22 mouse cellular contexts compared by ENCODE assay signal in genomic region chr11:58400655-58401054, GRCm38 (mm10). TPM values are rescaled to one million over a fixed set of nuclear protein-coding genes. Genes with fewer than 3 reads are reported as not detected.
DNase-seq lines count a peak whose midpoint lies in the region; ATAC-seq and TF ChIP-seq lines count a peak whose summit lies in the region.
"Had no signal": no experiment of that assay in that cellular context is flagged by ENCODE, and none has a peak within 500 bp of the region (broad histone marks: within the 10 kb centered on the region; RNA-seq: fewer than 3 reads in every experiment).

No protein-coding gene starts in this region.

- no peaks in the 10 kb centered on the region for H3K9me3 ChIP-seq in forebrain, postnatal 0 days (ENCODE audit: low read length)
- H3K9me3 ChIP-seq in midbrain, embryonic 15.5 days, result no peaks in the 10 kb centered on the region
- H3K9me3 ChIP-seq in stomach, postnatal 0 days (ENCODE audit: control insufficient read depth, low read length), result no peaks in the 10 kb centered on the region
- H3K9me3 ChIP-seq: liver, embryonic 15.5 days; megakaryocyte, embryonic 14.5 days had no signal

- peak overlapping the region; percentile 24; the same call in 1 of the 2 replicates for H3K4me2 ChIP-seq in forebrain, postnatal 0 days (ENCODE audit: low read depth)
- H3K4me2 ChIP-seq in midbrain, embryonic 15.5 days, result peak overlapping the region; percentile 24
- H3K4me2 ChIP-seq in stomach, postnatal 0 days (replicated peaks; ENCODE audit: low read depth), result no peak overlapping the region
- H3K4me2 ChIP-seq: liver, embryonic 15.5 days had no signal

- DNase-seq in right cerebral cortex, postnatal 4 days, result peak; percentile 22
- DNase-seq in right cerebral cortex, adult 2 months (ENCODE audit: low spot score in 2 of 2), result no peak
- DNase-seq in forebrain, postnatal 0 days, result peak; percentile 52
- no peak for DNase-seq in stomach, postnatal 0 days (ENCODE audit: low spot score)
- DNase-seq in gastrocnemius, adult 18-20 months (ENCODE audit: low spot score), result no peak
- no peak for DNase-seq in left cerebral cortex, postnatal 14 days (ENCODE audit: low spot score in 2 of 2)
- DNase-seq: adrenal gland, postnatal 36 days; cerebellum, postnatal 14 days; gastrocnemius, postnatal 14 days; kidney, adult 8-10 months; kidney, postnatal 36 days had no signal

- intact Hi-C loops in left cerebral cortex, postnatal 14 days (cut with DNase I), result loop anchor here (5.0 to 10.0 kb wide), 3 partner anchors 97 to 234 kb away; partner anchors contain the start of gene Olfr323

- peak; percentile 86 for ATAC-seq in forebrain, postnatal 0 days
- ATAC-seq in midbrain, embryonic 15.5 days (replicated peaks), result no peak
- ATAC-seq in stomach, postnatal 0 days (ENCODE audit: low FRiP score, low TSS enrichment), result no peak
- ATAC-seq: activated CD4-positive, CD25-positive, alpha-beta regulatory T cell, adult 4 months; lung, postnatal 0 days had no signal

- no peak for TF ChIP-seq CTCF in forebrain, postnatal 0 days (IDR thresholded peaks at IDR 0.05; ENCODE audit: low read depth)
- TF ChIP-seq CTCF in stomach, postnatal 0 days (IDR thresholded peaks at IDR 0.05; ENCODE audit: low read depth), result no peak

- H3K4me3 ChIP-seq in forebrain, postnatal 0 days (ENCODE audit: low read depth, low read length), result no peak overlapping the region
- no peak overlapping the region for H3K4me3 ChIP-seq in midbrain, embryonic 15.5 days
- H3K4me3 ChIP-seq in stomach, postnatal 0 days (ENCODE audit: low read depth, low read length), result no peak overlapping the region
- H3K4me3 ChIP-seq: liver, embryonic 15.5 days; megakaryocyte, embryonic 14.5 days had no signal

- H3K9ac ChIP-seq in forebrain, postnatal 0 days, result no peak overlapping the region
- no peak overlapping the region for H3K9ac ChIP-seq in midbrain, embryonic 15.5 days
- no peak overlapping the region for H3K9ac ChIP-seq in stomach, postnatal 0 days (ENCODE audit: low read length)
- H3K9ac ChIP-seq: liver, embryonic 15.5 days had no signal

- 18% methylated on average over 5 of the region's 5 CpGs for WGBS in forebrain, postnatal 0 days
- WGBS in midbrain, embryonic 15.5 days, result 23% methylated on average over 5 of the region's 5 CpGs
- 60% methylated on average over 5 of the region's 5 CpGs for WGBS in stomach, postnatal 0 days

- no peak overlapping the region for H3K27ac ChIP-seq in forebrain, postnatal 0 days (ENCODE audit: low read depth, low read length)
- H3K27ac ChIP-seq in midbrain, embryonic 15.5 days, result peak overlapping the region; percentile 74
- no peak overlapping the region for H3K27ac ChIP-seq in stomach, postnatal 0 days (replicated peaks)
- H3K27ac ChIP-seq: liver, embryonic 15.5 days had no signal

- H3K4me1 ChIP-seq in forebrain, postnatal 0 days (ENCODE audit: insufficient read depth), result 0 out of 2 replicates have a peak, but pooled peaks cover 6% of the 10 kb centered on the region
- peaks cover 17% of the 10 kb centered on the region for H3K4me1 ChIP-seq in midbrain, embryonic 15.5 days
- H3K4me1 ChIP-seq in stomach, postnatal 0 days (replicated peaks; ENCODE audit: control insufficient read depth, insufficient read depth), result no peaks in the 10 kb centered on the region
- H3K4me1 ChIP-seq: liver, embryonic 15.5 days had no signal

- TF ChIP-seq EP300 in stomach, postnatal 0 days (optimal IDR thresholded peaks at IDR 0.05), result no peak

- no peaks in the 10 kb centered on the region for H3K27me3 ChIP-seq in forebrain, postnatal 0 days (ENCODE audit: insufficient read depth, low read length)
- no peaks in the 10 kb centered on the region for H3K27me3 ChIP-seq in midbrain, embryonic 15.5 days (replicated peaks)
- no peaks in the 10 kb centered on the region for H3K27me3 ChIP-seq in stomach, postnatal 0 days (ENCODE audit: control insufficient read depth, insufficient read depth, low read length)

- no peaks in the 10 kb centered on the region for H3K36me3 ChIP-seq in forebrain, postnatal 0 days (ENCODE audit: insufficient read depth)
- H3K36me3 ChIP-seq in midbrain, embryonic 15.5 days (replicated peaks), result no peaks in the 10 kb centered on the region
- no peaks in the 10 kb centered on the region for H3K36me3 ChIP-seq in stomach, postnatal 0 days (ENCODE audit: control insufficient read depth, insufficient read depth, low read length)
- H3K36me3 ChIP-seq: liver, embryonic 15.5 days had no signal

RNA-seq across cellular contexts. Expression of gene 1810065E05Rik, which starts 20.3 kb away (rescaled TPM):
- total RNA-seq in forebrain, postnatal 0 days (2014; rRNA removed), result not detected in 2 replicates
- not detected in 2 replicates for polyA plus RNA-seq in forebrain, postnatal 0 days (2015; fragmentation: Nextera tagmentation; extraction: Ambion mirVana)
- polyA plus RNA-seq in midbrain, embryonic 15.5 days (2015; fragmentation: Nextera tagmentation; extraction: Ambion mirVana), result not detected in 2 replicates
- 1.6 and 3.3 TPM in 2 replicates for polyA plus RNA-seq in stomach, postnatal 0 days (2015; fragmentation: Nextera tagmentation; extraction: Ambion mirVana)
- not detected for total RNA-seq in gastrocnemius, adult 18-20 months (2021)
- not detected for total RNA-seq in left cerebral cortex, postnatal 14 days (2021)
- total RNA-seq: adrenal gland, postnatal 36 days; gastrocnemius, postnatal 14 days; layer of hippocampus, postnatal 10 days had no signal
- polyA plus RNA-seq: activated CD4-positive, CD25-positive, alpha-beta regulatory T cell, adult 4 months; C2C12; frontal cortex, adult 2 months; heart, postnatal 0 days; limb, embryonic 14.5 days; liver, embryonic 15.5 days; lung, postnatal 0 days had no signal

RNA-seq across cellular contexts. Expression of gene Lypd8, which starts 21.8 kb away (rescaled TPM):
- not detected in 2 replicates for total RNA-seq in forebrain, postnatal 0 days (2014; rRNA removed)
- 0.13 TPM in 1 of 2 replicates, not detected in the other for polyA plus RNA-seq in forebrain, postnatal 0 days (2015; fragmentation: Nextera tagmentation; extraction: Ambion mirVana)
- polyA plus RNA-seq in midbrain, embryonic 15.5 days (2015; fragmentation: Nextera tagmentation; extraction: Ambion mirVana), result 0.31 TPM in 1 of 2 replicates, not detected in the other
- polyA plus RNA-seq in stomach, postnatal 0 days (2015; fragmentation: Nextera tagmentation; extraction: Ambion mirVana), result 1,014 and 1,152 TPM in 2 replicates
- not detected for total RNA-seq in gastrocnemius, adult 18-20 months (2021)
- total RNA-seq in left cerebral cortex, postnatal 14 days (2021), result not detected
- total RNA-seq: adrenal gland, postnatal 36 days; gastrocnemius, postnatal 14 days; layer of hippocampus, postnatal 10 days had no signal
- polyA plus RNA-seq: activated CD4-positive, CD25-positive, alpha-beta regulatory T cell, adult 4 months; C2C12; lung, postnatal 0 days had no signal

RNA-seq across cellular contexts. Expression of gene Gm12253, which starts 31.7 kb away (rescaled TPM):
- total RNA-seq in forebrain, postnatal 0 days (2014; rRNA removed), result not detected in 2 replicates
- polyA plus RNA-seq in forebrain, postnatal 0 days (2015; fragmentation: Nextera tagmentation; extraction: Ambion mirVana), result not detected in 2 replicates
- polyA plus RNA-seq in midbrain, embryonic 15.5 days (2015; fragmentation: Nextera tagmentation; extraction: Ambion mirVana), result not detected in 2 replicates
- polyA plus RNA-seq in stomach, postnatal 0 days (2015; fragmentation: Nextera tagmentation; extraction: Ambion mirVana), result not detected in 2 replicates
- total RNA-seq in gastrocnemius, adult 18-20 months (2021), result not detected
- total RNA-seq in left cerebral cortex, postnatal 14 days (2021), result not detected
- total RNA-seq: adrenal gland, postnatal 36 days; gastrocnemius, postnatal 14 days; layer of hippocampus, postnatal 10 days had no signal
- polyA plus RNA-seq: activated CD4-positive, CD25-positive, alpha-beta regulatory T cell, adult 4 months; C2C12; frontal cortex, adult 2 months; heart, postnatal 0 days; limb, embryonic 14.5 days; liver, embryonic 15.5 days; lung, postnatal 0 days; testis, adult 2 months had no signal

RNA-seq across cellular contexts. Expression of gene Lypd9, which starts 52.1 kb away (rescaled TPM):
- not detected in 2 replicates for total RNA-seq in forebrain, postnatal 0 days (2014; rRNA removed)
- not detected in 2 replicates for polyA plus RNA-seq in forebrain, postnatal 0 days (2015; fragmentation: Nextera tagmentation; extraction: Ambion mirVana)
- not detected in 2 replicates for polyA plus RNA-seq in midbrain, embryonic 15.5 days (2015; fragmentation: Nextera tagmentation; extraction: Ambion mirVana)
- polyA plus RNA-seq in stomach, postnatal 0 days (2015; fragmentation: Nextera tagmentation; extraction: Ambion mirVana), result not detected in 2 replicates
- not detected for total RNA-seq in gastrocnemius, adult 18-20 months (2021)
- not detected for total RNA-seq in left cerebral cortex, postnatal 14 days (2021)
- total RNA-seq: adrenal gland, postnatal 36 days; gastrocnemius, postnatal 14 days; layer of hippocampus, postnatal 10 days had no signal
- polyA plus RNA-seq: activated CD4-positive, CD25-positive, alpha-beta regulatory T cell, adult 4 months; C2C12; frontal cortex, adult 2 months; heart, postnatal 0 days; limb, embryonic 14.5 days; liver, embryonic 15.5 days; lung, postnatal 0 days had no signal

Comparison
In these comparisons a context has a peak if more than half of its experiments do, and no peak if none do; other contexts are left out.
1. DNase-seq: peak in right cerebral cortex, postnatal 4 days (single experiment) and forebrain, postnatal 0 days (single experiment); none in right cerebral cortex, adult 2 months (0 of 2), stomach, postnatal 0 days (single experiment), gastrocnemius, adult 18-20 months (single experiment) and left cerebral cortex, postnatal 14 days (0 of 2).